Mouse (Mus musculus): ENCODE measurements around the gene Rasgrf1. TPM values are rescaled to one million over a fixed set of nuclear protein-coding genes. Genes with fewer than 3 reads are reported as not detected.

Gene Rasgrf1
- polyA plus RNA-seq, 1 experiment, result 0.06 TPM

DNA sequence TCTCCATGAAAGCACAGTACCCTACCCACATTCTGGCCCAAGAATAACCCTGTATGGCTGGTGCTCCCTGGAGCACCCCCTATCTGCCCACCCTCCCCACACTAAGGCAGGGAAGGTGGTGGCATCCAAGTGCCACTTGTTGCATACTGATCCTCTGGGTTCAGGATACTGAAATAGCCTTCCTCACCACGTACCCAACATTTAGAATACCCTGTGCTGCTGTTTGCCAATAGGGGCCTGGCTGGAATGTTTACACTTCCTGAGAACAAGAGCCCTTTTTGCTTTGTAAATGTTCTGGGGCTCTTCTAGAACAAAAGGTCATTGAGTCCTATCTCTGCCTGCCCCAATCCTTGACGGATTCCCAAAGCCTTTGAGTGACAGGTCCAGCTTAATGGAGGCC, 97.4 kb downstream of the Rasgrf1 start:
- no peaks in the 10 kb centered on the region for H3K4me1 ChIP-seq (ENCODE audit: control insufficient read depth, insufficient read depth, insufficient read length)
- H3K4me3 ChIP-seq (ENCODE audit: extremely low read depth, insufficient read depth, insufficient read length), result no peak overlapping the region
- 76% methylated on average over 2 of the region's 2 CpGs for WGBS
- TF ChIP-seq CTCF (IDR thresholded peaks at IDR 0.05; ENCODE audit: extremely low read depth, insufficient read depth, insufficient read length, insufficient replicate concordance) (no peak), POLR2A (IDR thresholded peaks at IDR 0.05; ENCODE audit: low read depth, low read length) (no peak)
- no peak overlapping the region for H3K27ac ChIP-seq (ENCODE audit: insufficient read depth, low read length)
- no peaks in the 10 kb centered on the region for H3K27me3 ChIP-seq (ENCODE audit: control insufficient read depth, insufficient read depth, low read length)
- no peaks in the 10 kb centered on the region for H3K36me3 ChIP-seq (ENCODE audit: control insufficient read depth, insufficient read depth, low read length)
- no peak for DNase-seq (ENCODE audit: low read depth in 1 of 2, low spot score in 2 of 2)

DNA sequence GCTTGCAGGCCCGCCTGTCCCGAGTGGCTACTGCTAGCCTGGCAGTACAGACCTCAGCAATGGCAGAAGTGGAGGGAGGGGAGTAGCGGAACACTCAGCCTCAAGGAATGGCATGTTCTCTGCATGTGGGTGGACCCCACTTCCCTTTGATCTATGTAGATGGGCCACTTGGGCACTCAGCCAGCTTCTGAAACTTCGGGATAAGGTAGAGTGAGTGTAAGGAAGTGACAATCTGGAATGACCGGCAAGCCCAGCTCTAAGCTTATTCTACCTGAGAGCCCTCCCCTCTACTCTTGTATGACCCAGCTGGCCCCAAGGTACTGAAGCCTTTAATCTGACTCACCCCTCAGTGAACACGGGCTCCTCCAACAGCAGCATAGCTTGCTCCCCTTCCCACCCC, 98.4 kb downstream of the Rasgrf1 start:
- no peak overlapping the region for H3K27ac ChIP-seq (ENCODE audit: insufficient read depth, low read length)
- no peaks in the 10 kb centered on the region for H3K27me3 ChIP-seq (ENCODE audit: control insufficient read depth, insufficient read depth, low read length)
- no peaks in the 10 kb centered on the region for H3K36me3 ChIP-seq (ENCODE audit: control insufficient read depth, insufficient read depth, low read length)
- no peak for TF ChIP-seq CTCF (IDR thresholded peaks at IDR 0.05; ENCODE audit: extremely low read depth, insufficient read depth, insufficient read length, insufficient replicate concordance)
- no peak for TF ChIP-seq POLR2A (IDR thresholded peaks at IDR 0.05; ENCODE audit: low read depth, low read length)
- H3K4me1 ChIP-seq (ENCODE audit: control insufficient read depth, insufficient read depth, insufficient read length), result no peaks in the 10 kb centered on the region
- WGBS, result 94% methylated on average over 6 of the region's 6 CpGs
- DNase-seq (ENCODE audit: low read depth in 1 of 2, low spot score in 2 of 2), result no peak
- H3K4me3 ChIP-seq (ENCODE audit: extremely low read depth, insufficient read depth, insufficient read length), result no peak overlapping the region

DNA sequence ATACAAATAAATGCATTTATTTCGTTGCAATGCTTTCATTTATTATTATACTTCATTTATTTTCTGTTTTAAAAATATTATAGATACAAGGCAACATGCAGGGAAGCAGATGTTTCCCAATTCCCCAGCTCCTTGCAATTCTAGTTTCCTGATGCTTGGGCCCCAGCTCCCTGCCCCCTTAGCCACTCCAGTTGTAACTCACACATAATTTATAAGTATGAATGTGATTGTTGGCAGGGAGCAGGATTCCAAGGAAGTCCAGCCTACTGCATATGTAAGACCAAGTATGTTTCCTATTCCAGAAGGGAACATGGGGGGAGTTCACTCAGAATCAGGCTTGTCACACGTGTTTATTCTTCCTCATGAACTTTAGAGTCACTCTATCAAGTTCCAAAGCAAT, 102.1 kb downstream of the Rasgrf1 start:
- TF ChIP-seq POLR2A (IDR thresholded peaks at IDR 0.05; ENCODE audit: low read depth, low read length) (no peak), CTCF (IDR thresholded peaks at IDR 0.05; ENCODE audit: extremely low read depth, insufficient read depth, insufficient read length, insufficient replicate concordance) (no peak)
- Histone ChIP-seq H3K4me1 (ENCODE audit: control insufficient read depth, insufficient read depth, insufficient read length) (no peaks in the 10 kb centered on the region), H3K36me3 (ENCODE audit: control insufficient read depth, insufficient read depth, low read length) (no peaks in the 10 kb centered on the region), H3K27me3 (ENCODE audit: control insufficient read depth, insufficient read depth, low read length) (no peaks in the 10 kb centered on the region), H3K27ac (ENCODE audit: insufficient read depth, low read length) (no peak overlapping the region), H3K4me3 (ENCODE audit: extremely low read depth, insufficient read depth, insufficient read length) (no peak overlapping the region)
- 67% methylated on average over 2 of the region's 2 CpGs for WGBS
- no peak for DNase-seq (ENCODE audit: low read depth in 1 of 2, low spot score in 2 of 2)

DNA sequence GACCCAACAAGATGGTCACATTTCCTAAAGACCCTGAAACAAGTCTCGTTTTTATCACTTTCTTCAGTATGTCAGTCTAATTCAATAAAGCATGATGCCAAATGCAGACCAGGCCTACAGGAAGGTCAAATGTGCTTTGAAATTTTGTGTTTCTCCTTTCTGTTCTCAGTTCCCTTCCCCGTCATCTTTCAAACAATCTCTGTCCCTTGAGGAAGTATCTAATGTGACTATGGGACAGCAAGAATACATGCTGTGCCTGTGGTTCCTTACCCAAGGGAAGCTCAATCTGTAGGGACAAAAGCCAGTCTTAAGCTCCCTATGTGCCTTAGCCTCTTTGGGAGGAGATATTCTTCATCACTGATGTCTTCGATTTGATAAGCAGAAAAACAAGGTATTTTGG, 104.9 kb downstream of the Rasgrf1 start:
- 46% methylated on average over 3 of the region's 3 CpGs for WGBS

GRCm38 (mm10) chr9:90016204-90016603, 106.5 kb downstream of the Rasgrf1 start:
- peaks cover 5% of the 10 kb centered on the region; the same call in 1 of the 2 replicates for H3K4me1 ChIP-seq (ENCODE audit: control insufficient read depth, insufficient read depth, insufficient read length)
- H3K27ac ChIP-seq (ENCODE audit: insufficient read depth, low read length), result no peak overlapping the region
- WGBS, result 82% methylated on average over 6 of the region's 6 CpGs
- H3K27me3 ChIP-seq (ENCODE audit: control insufficient read depth, insufficient read depth, low read length), result no peaks in the 10 kb centered on the region
- H3K4me3 ChIP-seq (ENCODE audit: extremely low read depth, insufficient read depth, insufficient read length), result no peak overlapping the region
- DNase-seq (ENCODE audit: low read depth in 1 of 2, low spot score in 2 of 2), result no peak
- H3K36me3 ChIP-seq (ENCODE audit: control insufficient read depth, insufficient read depth, low read length), result no peaks in the 10 kb centered on the region
- TF ChIP-seq POLR2A (IDR thresholded peaks at IDR 0.05; ENCODE audit: low read depth, low read length) (no peak), CTCF (IDR thresholded peaks at IDR 0.05; ENCODE audit: extremely low read depth, insufficient read depth, insufficient read length, insufficient replicate concordance) (no peak)

More for the DNA sequence above, 104.9 kb downstream of the Rasgrf1 start:
- DNase-seq (ENCODE audit: low read depth in 1 of 2, low spot score in 2 of 2), result no peak
- peak overlapping the region; percentile 56; the same call in 1 of the 2 replicates for H3K27ac ChIP-seq (ENCODE audit: insufficient read depth, low read length)
- H3K4me1 ChIP-seq (ENCODE audit: control insufficient read depth, insufficient read depth, insufficient read length), result no peaks in the 10 kb centered on the region
- H3K36me3 ChIP-seq (ENCODE audit: control insufficient read depth, insufficient read depth, low read length), result no peaks in the 10 kb centered on the region
- no peaks in the 10 kb centered on the region for H3K27me3 ChIP-seq (ENCODE audit: control insufficient read depth, insufficient read depth, low read length)
- no peak overlapping the region for H3K4me3 ChIP-seq (ENCODE audit: extremely low read depth, insufficient read depth, insufficient read length)
- TF ChIP-seq POLR2A (IDR thresholded peaks at IDR 0.05; ENCODE audit: low read depth, low read length), result no peak

GRCm38 (mm10) chr9:90020866-90021265, 111.2 kb downstream of the Rasgrf1 start:
- Histone ChIP-seq H3K4me1 (ENCODE audit: control insufficient read depth, insufficient read depth, insufficient read length) (peaks cover 8% of the 10 kb centered on the region; the same call in 1 of the 2 replicates), H3K4me3 (ENCODE audit: extremely low read depth, insufficient read depth, insufficient read length) (no peak overlapping the region), H3K27ac (ENCODE audit: insufficient read depth, low read length) (no peak overlapping the region), H3K27me3 (ENCODE audit: control insufficient read depth, insufficient read depth, low read length) (no peaks in the 10 kb centered on the region), H3K36me3 (ENCODE audit: control insufficient read depth, insufficient read depth, low read length) (no peaks in the 10 kb centered on the region)
- no peak for DNase-seq (ENCODE audit: low read depth in 1 of 2, low spot score in 2 of 2)
- no peak for TF ChIP-seq CTCF (IDR thresholded peaks at IDR 0.05; ENCODE audit: extremely low read depth, insufficient read depth, insufficient read length, insufficient replicate concordance)
- TF ChIP-seq POLR2A (IDR thresholded peaks at IDR 0.05; ENCODE audit: low read depth, low read length), result no peak
- WGBS, result 75% methylated on average over 6 of the region's 6 CpGs

GRCm38 (mm10) chr9:90021442-90021841, 111.7 kb downstream of the Rasgrf1 start:
- H3K4me1 ChIP-seq (ENCODE audit: control insufficient read depth, insufficient read depth, insufficient read length), result peaks cover 8% of the 10 kb centered on the region; the same call in 1 of the 2 replicates
- DNase-seq (ENCODE audit: low read depth in 1 of 2, low spot score in 2 of 2), result peak; percentile 12 to 19
- no peaks in the 10 kb centered on the region for H3K36me3 ChIP-seq (ENCODE audit: control insufficient read depth, insufficient read depth, low read length)
- H3K27me3 ChIP-seq (ENCODE audit: control insufficient read depth, insufficient read depth, low read length), result no peaks in the 10 kb centered on the region
- TF ChIP-seq CTCF (IDR thresholded peaks at IDR 0.05; ENCODE audit: extremely low read depth, insufficient read depth, insufficient read length, insufficient replicate concordance) (no peak), POLR2A (IDR thresholded peaks at IDR 0.05; ENCODE audit: low read depth, low read length) (no peak)
- H3K27ac ChIP-seq (ENCODE audit: insufficient read depth, low read length), result no peak overlapping the region
- H3K4me3 ChIP-seq (ENCODE audit: extremely low read depth, insufficient read depth, insufficient read length), result no peak overlapping the region
- 56% methylated on average over 4 of the region's 4 CpGs for WGBS
